Mouse (Mus musculus) stomach, postnatal 0 days (tissue): ENCODE measurements around the gene Mypop. TPM values are rescaled to one million over a fixed set of nuclear protein-coding genes. Genes with fewer than 3 reads are reported as not detected.

ENCODE experiments used
- ATAC-seq: fragments of 200-750 bp; cut with Nextera tagmentation; 2 replicates; pipeline ENCODE4 v1.8.0; 2017; ENCODE audit not compliant: low FRiP score, low TSS enrichment
- DNase-seq: peaks from one replicate; pipeline ENCODE4 v3.0.0-alpha.2; 2016; ENCODE audit warnings: low spot score
- H3K27ac ChIP-seq: fragments of 300-500 bp; sonication (generic); replicated peaks from 2 replicates; pipeline ENCODE4 v1.5.1; 2014; ENCODE audit warnings: mild to moderate bottlenecking, control low read depth
- H3K27me3 ChIP-seq: fragments of 300-500 bp; sonication (generic); 2 replicates; pipeline ENCODE4 v1.6.1; 2014; ENCODE audit warnings: low read length; ENCODE audit not compliant: control insufficient read depth, insufficient read depth
- H3K36me3 ChIP-seq: fragments of 300-500 bp; sonication (generic); 2 replicates; pipeline ENCODE4 v1.6.1; 2014; ENCODE audit warnings: low read length, mixed read lengths; ENCODE audit not compliant: control insufficient read depth, insufficient read depth
- H3K4me1 ChIP-seq: fragments of 300-500 bp; sonication (generic); replicated peaks from 2 replicates; pipeline ENCODE4 v1.6.1; 2014; ENCODE audit warnings: antibody characterized with exemption; ENCODE audit not compliant: control insufficient read depth, insufficient read depth
- H3K4me2 ChIP-seq: fragments of 300-500 bp; sonication (generic); replicated peaks from 2 replicates; pipeline ENCODE4 v1.6.1; 2014; ENCODE audit warnings: low read depth, mild to moderate bottlenecking, control low read depth, moderate library complexity
- H3K4me3 ChIP-seq: fragments of 300-500 bp; sonication (generic); 2 replicates; pipeline ENCODE4 v1.5.1; 2014; ENCODE audit warnings: low read depth, low read length, control low read depth
- H3K9ac ChIP-seq: fragments of 300-500 bp; sonication (generic); 2 replicates; pipeline ENCODE4 v1.6.1; 2014; ENCODE audit warnings: mild to moderate bottlenecking, low read length, control low read depth, mixed read lengths
- H3K9me3 ChIP-seq: fragments of 300-500 bp; sonication (generic); 2 replicates; pipeline ENCODE4 v1.6.1; 2016; ENCODE audit warnings: low read length; ENCODE audit not compliant: control insufficient read depth
- CTCF ChIP-seq: IDR thresholded peaks from 2 replicates; pipeline ENCODE4 v1.5.1; 2016; ENCODE audit warnings: antibody characterized with exemption, low read depth, mild to moderate bottlenecking, moderate library complexity
- EP300 ChIP-seq: optimal IDR thresholded peaks from 2 replicates; pipeline ENCODE3; 2016; ENCODE audit warnings: antibody characterized with exemption
- WGBS: fragments of 180-500 bp; shearing (Covaris S2); extraction: QIAGEN DNeasy Blood & Tissue Kit; methylation state at CpG from one replicate; pipeline ENCODE4 v1.1.7; 2014; 5-methylcytosine and 5-hydroxymethylcytosine counted together
- polyA plus RNA-seq: library from polyadenylated mRNA; unstranded; fragments of >200 nt; fragmentation: Nextera tagmentation; extraction: Ambion mirVana; gene quantifications from 2 replicates; pipeline ENCODE4 v1.2.1, GENCODE M21; 2015

Mypop gene
- polyA plus RNA-seq, 1 experiment from 2014 or later, result 1.4 TPM

- H3K27ac ChIP-seq, result no peak overlapping the region
- no peaks in the 10 kb centered on the region for H3K36me3 ChIP-seq
- no peaks in the 10 kb centered on the region for H3K9me3 ChIP-seq
- H3K27me3 ChIP-seq, result no peaks in the 10 kb centered on the region
- H3K4me3 ChIP-seq, result no peak overlapping the region
- 26% methylated on average over 18 of the region's 18 CpGs for WGBS
- H3K9ac ChIP-seq, result no peak overlapping the region
- TF ChIP-seq CTCF (no peak), EP300 (no peak)
- ATAC-seq (no peak), DNase-seq (no peak)
- no peak overlapping the region for H3K4me2 ChIP-seq
- H3K4me1 ChIP-seq, result no peaks in the 10 kb centered on the region
Measured at GRCm38 (mm10) chr7:18950523-18951315, 40.3 kb upstream of the Mypop start.

GRCm38 (mm10) chr7:18951397-18951796 lies 39.6 kb upstream of the Mypop start:
- no peak overlapping the region for H3K4me3 ChIP-seq
- H3K27me3 ChIP-seq, result no peaks in the 10 kb centered on the region
- no peak overlapping the region for H3K4me2 ChIP-seq
- no peaks in the 10 kb centered on the region for H3K9me3 ChIP-seq
- ATAC-seq (no peak), DNase-seq (peak; percentile 70)
- TF ChIP-seq EP300, result no peak
- no peak for TF ChIP-seq CTCF
- H3K9ac ChIP-seq, result no peak overlapping the region
- no peaks in the 10 kb centered on the region for H3K36me3 ChIP-seq
- WGBS, result 15% methylated on average over 15 of the region's 15 CpGs
- H3K27ac ChIP-seq, result no peak overlapping the region
- no peaks in the 10 kb centered on the region for H3K4me1 ChIP-seq

- Histone ChIP-seq H3K27me3 (0 out of 2 replicates have a peak, but pooled peaks cover 2% of the 10 kb centered on the region), H3K9ac (peak overlapping the region; percentile 58), H3K27ac (no peak overlapping the region), H3K4me1 (0 out of 2 replicates have a peak, but pooled peaks cover 3% of the 10 kb centered on the region), H3K9me3 (no peaks in the 10 kb centered on the region), H3K4me2 (peak overlapping the region; percentile 97), H3K36me3 (no peaks in the 10 kb centered on the region), H3K4me3 (peak overlapping the region; percentile 56)
- DNase-seq (peak; percentile 70), ATAC-seq (peak; percentile 71)
- no peak for TF ChIP-seq EP300
- no peak for TF ChIP-seq CTCF
- WGBS, result under 1% methylated on average over 87 of the region's 107 CpGs
Measured at GRCm38 (mm10) chr7:18957569-18958383, 33.3 kb upstream of the Mypop start.

- H3K4me1 ChIP-seq, result 0 out of 2 replicates have a peak, but pooled peaks cover 3% of the 10 kb centered on the region
- H3K27me3 ChIP-seq, result peaks cover 3% of the 10 kb centered on the region; the same call in 1 of the 2 replicates
- peak overlapping the region; percentile 58 for H3K9ac ChIP-seq
- 1% methylated on average over 18 of the region's 21 CpGs for WGBS
- no peak for ATAC-seq
- H3K36me3 ChIP-seq, result no peaks in the 10 kb centered on the region
- peak overlapping the region; percentile 97 for H3K4me2 ChIP-seq
- no peaks in the 10 kb centered on the region for H3K9me3 ChIP-seq
- H3K27ac ChIP-seq, result no peak overlapping the region
- TF ChIP-seq EP300, result no peak
- TF ChIP-seq CTCF, result no peak
- H3K4me3 ChIP-seq, result peak overlapping the region; percentile 56
- no peak for DNase-seq
Measured at GRCm38 (mm10) chr7:18958384-18958766, 32.7 kb upstream of the Mypop start.

- Histone ChIP-seq H3K9me3 (no peaks in the 10 kb centered on the region), H3K27me3 (peaks cover 4% of the 10 kb centered on the region; the same call in 1 of the 2 replicates), H3K9ac (no peak overlapping the region), H3K4me3 (no peak overlapping the region), H3K4me2 (no peak overlapping the region), H3K4me1 (0 out of 2 replicates have a peak, but pooled peaks cover 3% of the 10 kb centered on the region), H3K27ac (no peak overlapping the region), H3K36me3 (no peaks in the 10 kb centered on the region)
- DNase-seq (no peak), ATAC-seq (no peak)
- no peak for TF ChIP-seq EP300
- TF ChIP-seq CTCF, result no peak
- 49% methylated on average over 8 of the region's 8 CpGs for WGBS
Measured at GRCm38 (mm10) chr7:18959446-18959845, 31.6 kb upstream of the Mypop start.
